Mouse (Mus musculus): ENCODE results near the gene Nol3.

Gene Nol3

GRCm38 (mm10) chr8:105330325-105330724 lies 54.4 kb downstream of the Nol3 start:
- in situ Hi-C loops (cut with MboI; ENCODE audit: unreplicated experiment in 2 of 2) = loop anchor here in 1 of 2 experiments (25.0 kb wide), 1 partner anchor 832 kb away; the partner anchor contains the start of genes Pla2g15 and Slc7a6

- in situ Hi-C loops (cut with MboI; ENCODE audit: unreplicated experiment in 2 of 2) = loop anchor here in 1 of 2 experiments (25.0 kb wide), 1 partner anchor 831 kb away; the partner anchor contains the start of genes Pla2g15 and Slc7a6
Measured at GRCm38 (mm10) chr8:105331469-105331868, 55.5 kb downstream of the Nol3 start.
